Mouse (Mus musculus) brain, embryonic 14.5 days (tissue): ENCODE measurements at regions not wholly inside any gene's neighbourhood (a gene's known extent, or its start where the extent isn't known, plus 50 kb on each side); places are given as distances from the start of the nearest gene placed in this dataset.

Source experiments
- CTCF ChIP-seq: fragments of 200-500 bp; IDR thresholded peaks from 2 replicates; pipeline ENCODE4 v1.5.1; 2012; ENCODE audit warnings: inconsistent platforms, mild to moderate bottlenecking, moderate library complexity, borderline replicate concordance; ENCODE audit not compliant: insufficient read depth, insufficient read length; ENCODE audit errors: extremely low read depth
- POLR2A ChIP-seq: fragments of 200-500 bp; IDR thresholded peaks from 2 replicates; pipeline ENCODE4 v1.6.1; 2012; ENCODE audit warnings: mild to moderate bottlenecking, inconsistent platforms, borderline replicate concordance; ENCODE audit not compliant: poor library complexity, insufficient read depth, insufficient read length, severe bottlenecking; ENCODE audit errors: extremely low read depth

DNA sequence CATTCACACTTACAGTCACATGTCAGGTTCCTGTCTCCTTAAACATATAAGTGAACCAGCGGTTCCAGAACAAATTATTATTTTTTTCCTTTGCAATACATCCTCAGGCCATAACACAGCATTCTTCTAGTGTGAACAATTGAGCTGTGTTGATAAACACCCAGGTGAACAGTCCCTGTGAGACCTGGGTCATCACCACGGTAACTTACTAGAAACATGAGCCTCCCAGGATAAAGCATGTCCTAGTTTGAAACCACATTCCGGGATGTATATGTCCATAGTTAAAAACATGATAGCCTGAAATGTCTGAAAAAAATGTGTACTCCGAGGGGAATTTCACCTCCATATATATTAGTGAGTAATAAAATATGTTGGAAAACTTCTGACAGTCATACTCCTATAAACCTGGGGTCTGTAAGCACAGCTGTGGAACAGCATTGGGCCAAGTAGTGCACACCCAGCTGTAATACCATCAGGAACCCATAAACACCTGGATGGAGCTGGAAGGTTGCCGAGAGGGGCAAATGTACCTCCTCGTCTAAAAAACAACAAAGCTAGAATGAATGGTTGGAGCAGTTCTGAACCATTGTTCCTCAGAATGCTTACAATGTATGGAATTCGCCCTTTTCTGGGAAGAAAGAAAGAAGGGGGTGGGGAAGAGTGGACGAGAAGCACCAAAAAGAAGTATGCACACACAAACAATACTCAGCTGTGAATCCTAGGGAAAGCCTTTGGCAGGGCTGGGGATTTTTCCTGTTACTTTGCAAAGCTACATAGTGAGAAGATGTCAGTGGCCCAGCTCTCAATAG is 232.9 kb downstream of the Irs2 start:
- TF ChIP-seq CTCF: no peak
- no peak for TF ChIP-seq POLR2A
